Mouse (Mus musculus) gastrocnemius, adult 8-10 months (tissue): ENCODE data around the gene Mypn. TPM values are rescaled to one million over a fixed set of nuclear protein-coding genes. Genes with fewer than 3 reads are reported as not detected.
A peak's percentile ranks its signal among the peaks of the same experiment; 100 is the strongest.

ENCODE experiments used
- DNase-seq, 2 experiments: peaks; one replicate each; pipeline ENCODE4 v3.0.0; 2022; ENCODE audit warnings: low spot score in 2 of 2
- total RNA-seq, 4 experiments: library from RNA; stranded (reverse); gene quantifications; 2 replicates each; pipeline ENCODE4 v1.2.4; 2022

The Mypn gene
- total RNA-seq, 4 experiments from 2014 or later = 285 to 333 (median 306) TPM

- DNase-seq = no peak
These were observed 2.2 kb downstream of the Mypn start for GRCm38 (mm10) chr10:63201534-63201933.

GRCm38 (mm10) chr10:63199008-63199407 lies 4.7 kb downstream of the Mypn start:
- no peak for DNase-seq

- DNase-seq = no peak
These were observed 11.0 kb downstream of the Mypn start for GRCm38 (mm10) chr10:63192736-63193135.

GRCm38 (mm10) chr10:63192276-63192675 lies 11.5 kb downstream of the Mypn start:
- DNase-seq = no peak

GRCm38 (mm10) chr10:63184451-63184850 lies 19.3 kb downstream of the Mypn start:
- no peak for DNase-seq

GRCm38 (mm10) chr10:63182177-63182768 lies 21.5 kb downstream of the Mypn start:
- DNase-seq = no peak

GRCm38 (mm10) chr10:63181166-63181565 lies 22.6 kb downstream of the Mypn start:
- DNase-seq = no peak

- DNase-seq = no peak
These were observed 24.2 kb downstream of the Mypn start for GRCm38 (mm10) chr10:63179524-63179923.

GRCm38 (mm10) chr10:63178318-63178717 lies 25.4 kb downstream of the Mypn start:
- no peak for DNase-seq

GRCm38 (mm10) chr10:63177286-63178140 lies 26.2 kb downstream of the Mypn start:
- no peak for DNase-seq

GRCm38 (mm10) chr10:63176471-63176931 lies 27.3 kb downstream of the Mypn start:
- no peak for DNase-seq

GRCm38 (mm10) chr10:63172089-63172488 lies 31.7 kb downstream of the Mypn start:
- no peak for DNase-seq

GRCm38 (mm10) chr10:63169503-63169902 lies 34.2 kb downstream of the Mypn start:
- DNase-seq = no peak

GRCm38 (mm10) chr10:63168124-63168523 lies 35.6 kb downstream of the Mypn start:
- no peak for DNase-seq

GRCm38 (mm10) chr10:63167241-63167995 lies 36.3 kb downstream of the Mypn start:
- DNase-seq = no peak

- DNase-seq = no peak
These were observed 37.9 kb downstream of the Mypn start for GRCm38 (mm10) chr10:63165752-63166412.

GRCm38 (mm10) chr10:63161240-63161639 lies 42.5 kb downstream of the Mypn start:
- no peak for DNase-seq

- no peak for DNase-seq
These were observed 43.1 kb downstream of the Mypn start for GRCm38 (mm10) chr10:63160671-63161070.

GRCm38 (mm10) chr10:63158191-63158590 lies 45.6 kb downstream of the Mypn start:
- peak in 1 of 2 experiments; percentile 18 for DNase-seq

GRCm38 (mm10) chr10:63157491-63157890 lies 46.3 kb downstream of the Mypn start:
- no peak for DNase-seq

GRCm38 (mm10) chr10:63156919-63157318 lies 46.8 kb downstream of the Mypn start:
- peak; percentile 75 to 87 for DNase-seq
